Mouse (Mus musculus): ENCODE results near the gene Ano6. TPM values are rescaled to one million over a fixed set of nuclear protein-coding genes. Genes with fewer than 3 reads are reported as not detected.

The Ano6 gene
- total and polyA plus RNA-seq, 3 experiments, result 14.1 to 19.6 (median 17.3) TPM

DNA sequence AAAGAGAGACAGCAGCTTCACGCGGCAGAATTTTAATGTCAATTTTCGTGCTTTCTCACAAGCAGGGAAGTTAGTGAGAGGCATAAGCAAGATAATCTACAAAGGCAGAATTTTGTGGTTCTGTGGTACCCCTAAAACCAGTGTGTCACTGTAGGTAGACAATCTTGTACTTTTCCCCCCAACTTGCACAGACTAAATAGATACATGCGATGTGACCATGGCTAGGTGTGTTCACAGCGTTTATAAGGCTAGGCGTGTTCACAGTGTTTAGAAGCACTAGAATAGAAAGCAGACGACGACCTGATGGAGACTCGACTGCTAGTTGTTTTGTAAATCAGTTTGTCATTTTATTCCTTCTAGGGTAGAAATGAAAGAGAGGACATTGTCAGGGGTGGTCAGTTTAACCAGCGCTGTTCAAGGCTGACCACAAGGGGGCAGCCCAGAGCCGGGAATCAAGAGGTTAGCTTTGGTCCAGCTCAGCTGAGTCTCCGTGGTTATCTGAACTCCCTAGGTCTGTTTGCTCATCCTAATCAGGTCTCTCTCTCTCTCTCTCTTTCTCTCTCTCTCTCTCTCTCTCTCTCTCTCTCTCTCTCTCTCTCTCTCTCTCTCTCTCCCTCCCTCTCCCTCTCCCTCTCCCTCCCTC, 27.9 kb upstream of the Ano6 start:
- Histone ChIP-seq H3K4me1 (ENCODE audit: control insufficient read depth, insufficient read depth, low read length) (no peaks in the 10 kb centered on the region), H3K27me3 (ENCODE audit: control insufficient read depth, insufficient read depth, low read length) (no peaks in the 10 kb centered on the region), H3K79me2 (replicated peaks; ENCODE audit: control insufficient read depth, insufficient read depth, low read length) (no peaks in the 10 kb centered on the region), H3K27ac (no peak overlapping the region), H3K4me3 (no peak overlapping the region), H3K9ac (ENCODE audit: low read depth, low read length) (no peak overlapping the region), H3K36me3 (ENCODE audit: control insufficient read depth, insufficient read depth, low read length) (no peaks in the 10 kb centered on the region)
- 0 out of 2 replicates have a peak, but pooled peaks have one; percentile 63 for TF ChIP-seq EP300 (IDR thresholded peaks at IDR 0.05; ENCODE audit: insufficient read depth, low read depth, low read length)
- TF ChIP-seq POLR2A (IDR thresholded peaks at IDR 0.05; ENCODE audit: insufficient read depth, low read depth, low read length), result no peak
- TF ChIP-seq CTCF (IDR thresholded peaks at IDR 0.05), result peak; percentile 85
- WGBS, result 37% methylated on average over 12 of the region's 12 CpGs
- intact Hi-C loops (cut with DNase I), result loop anchor here (10.0 kb wide), 2 partner anchors 512 to 612 kb away; no protein-coding TSS in a partner anchor
- peak; percentile 69 to 85 for DNase-seq

- 47% methylated on average over 6 of the region's 6 CpGs for WGBS
- TF ChIP-seq EP300 (IDR thresholded peaks at IDR 0.05; ENCODE audit: insufficient read depth, low read depth, low read length) (no peak), POLR2A (IDR thresholded peaks at IDR 0.05; ENCODE audit: insufficient read depth, low read depth, low read length) (no peak), CTCF (IDR thresholded peaks at IDR 0.05) (no peak)
- intact Hi-C loops (cut with DNase I), result loop anchor here (10.0 kb wide), 2 partner anchors 511 to 611 kb away; no protein-coding TSS in a partner anchor
- DNase-seq, result no peak
- Histone ChIP-seq H3K27ac (no peak overlapping the region), H3K4me3 (no peak overlapping the region), H3K9ac (ENCODE audit: low read depth, low read length) (no peak overlapping the region), H3K4me1 (ENCODE audit: control insufficient read depth, insufficient read depth, low read length) (no peaks in the 10 kb centered on the region), H3K36me3 (ENCODE audit: control insufficient read depth, insufficient read depth, low read length) (no peaks in the 10 kb centered on the region), H3K79me2 (replicated peaks; ENCODE audit: control insufficient read depth, insufficient read depth, low read length) (no peaks in the 10 kb centered on the region), H3K27me3 (ENCODE audit: control insufficient read depth, insufficient read depth, low read length) (no peaks in the 10 kb centered on the region)
These were observed 27.2 kb upstream of the Ano6 start for GRCm38 (mm10) chr15:95763464-95763863.

DNA sequence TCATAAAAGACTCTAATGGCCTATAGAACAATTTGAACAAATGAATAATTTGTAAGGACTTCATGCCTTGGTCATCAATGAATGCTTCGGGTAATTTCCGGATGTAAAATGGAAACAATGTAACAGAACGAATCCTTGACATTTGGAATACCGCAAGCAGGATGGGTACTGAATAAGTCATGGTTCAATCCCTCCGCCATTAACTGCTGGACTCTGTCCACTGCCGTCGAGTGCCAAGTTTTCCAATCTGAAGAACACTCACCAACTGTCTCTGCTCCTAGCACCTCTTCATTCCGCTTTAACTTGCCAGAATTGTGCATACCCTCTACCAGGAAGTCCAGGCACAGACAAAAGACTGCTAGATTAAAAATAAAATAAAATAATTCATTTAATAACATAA, 25.4 kb upstream of the Ano6 start:
- Histone ChIP-seq H3K4me1 (ENCODE audit: control insufficient read depth, insufficient read depth, low read length) (no peaks in the 10 kb centered on the region), H3K36me3 (ENCODE audit: control insufficient read depth, insufficient read depth, low read length) (no peaks in the 10 kb centered on the region), H3K9ac (ENCODE audit: low read depth, low read length) (no peak overlapping the region), H3K4me3 (no peak overlapping the region), H3K27me3 (ENCODE audit: control insufficient read depth, insufficient read depth, low read length) (no peaks in the 10 kb centered on the region), H3K27ac (no peak overlapping the region), H3K79me2 (replicated peaks; ENCODE audit: control insufficient read depth, insufficient read depth, low read length) (no peaks in the 10 kb centered on the region)
- 90% methylated on average over 8 of the region's 8 CpGs for WGBS
- TF ChIP-seq EP300 (IDR thresholded peaks at IDR 0.05; ENCODE audit: insufficient read depth, low read depth, low read length) (no peak), CTCF (IDR thresholded peaks at IDR 0.05) (no peak), POLR2A (IDR thresholded peaks at IDR 0.05; ENCODE audit: insufficient read depth, low read depth, low read length) (no peak)
- intact Hi-C loops (cut with DNase I), result loop anchor here (10.0 kb wide), 2 partner anchors 510 to 610 kb away; no protein-coding TSS in a partner anchor
- DNase-seq, result no peak

DNA sequence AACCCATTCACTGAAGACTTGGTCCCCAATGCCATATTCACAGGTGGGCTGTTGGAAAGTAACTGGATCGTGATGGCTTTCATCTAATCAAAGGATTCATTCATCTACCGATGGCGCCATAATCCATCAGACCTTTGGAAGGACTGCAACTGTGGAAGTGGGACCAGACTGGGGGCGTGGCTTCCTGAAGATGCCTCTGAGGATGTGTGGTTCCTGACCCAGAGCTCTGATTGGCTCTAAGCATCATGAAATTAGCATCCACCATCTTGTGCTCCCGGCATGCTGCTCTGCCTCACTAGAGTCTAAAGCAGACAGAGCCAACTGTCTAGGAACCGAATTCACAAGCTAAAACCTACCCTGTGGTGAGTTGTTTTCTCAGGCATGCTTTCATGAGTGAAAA, 24.7 kb upstream of the Ano6 start:
- intact Hi-C loops (cut with DNase I), result loop anchor here (10.0 kb wide), 2 partner anchors 509 to 609 kb away; no protein-coding TSS in a partner anchor
- Histone ChIP-seq H3K4me1 (ENCODE audit: control insufficient read depth, insufficient read depth, low read length) (no peaks in the 10 kb centered on the region), H3K79me2 (replicated peaks; ENCODE audit: control insufficient read depth, insufficient read depth, low read length) (no peaks in the 10 kb centered on the region), H3K27ac (no peak overlapping the region), H3K36me3 (ENCODE audit: control insufficient read depth, insufficient read depth, low read length) (no peaks in the 10 kb centered on the region), H3K4me3 (no peak overlapping the region), H3K27me3 (ENCODE audit: control insufficient read depth, insufficient read depth, low read length) (no peaks in the 10 kb centered on the region), H3K9ac (ENCODE audit: low read depth, low read length) (no peak overlapping the region)
- 79% methylated on average over 6 of the region's 6 CpGs for WGBS
- DNase-seq, result no peak
- no peak for TF ChIP-seq EP300 (IDR thresholded peaks at IDR 0.05; ENCODE audit: insufficient read depth, low read depth, low read length)
- TF ChIP-seq CTCF (IDR thresholded peaks at IDR 0.05), result no peak
- TF ChIP-seq POLR2A (IDR thresholded peaks at IDR 0.05; ENCODE audit: insufficient read depth, low read depth, low read length), result no peak

- intact Hi-C loops (cut with DNase I), result loop anchor here (10.0 kb wide), 2 partner anchors 507 to 607 kb away; no protein-coding TSS in a partner anchor
- no peak overlapping the region for H3K9ac ChIP-seq (ENCODE audit: low read depth, low read length)
- no peaks in the 10 kb centered on the region for H3K27me3 ChIP-seq (ENCODE audit: control insufficient read depth, insufficient read depth, low read length)
- DNase-seq, result no peak
- TF ChIP-seq CTCF (IDR thresholded peaks at IDR 0.05), result peak; percentile 62
- no peak for TF ChIP-seq EP300 (IDR thresholded peaks at IDR 0.05; ENCODE audit: insufficient read depth, low read depth, low read length)
- H3K4me1 ChIP-seq (ENCODE audit: control insufficient read depth, insufficient read depth, low read length), result no peaks in the 10 kb centered on the region
- H3K4me3 ChIP-seq, result no peak overlapping the region
- H3K79me2 ChIP-seq (replicated peaks; ENCODE audit: control insufficient read depth, insufficient read depth, low read length), result no peaks in the 10 kb centered on the region
- no peaks in the 10 kb centered on the region for H3K36me3 ChIP-seq (ENCODE audit: control insufficient read depth, insufficient read depth, low read length)
- H3K27ac ChIP-seq, result no peak overlapping the region
- WGBS, result 61% methylated on average over 7 of the region's 7 CpGs
These were observed 22.8 kb upstream of the Ano6 start for GRCm38 (mm10) chr15:95767825-95768224.

DNA sequence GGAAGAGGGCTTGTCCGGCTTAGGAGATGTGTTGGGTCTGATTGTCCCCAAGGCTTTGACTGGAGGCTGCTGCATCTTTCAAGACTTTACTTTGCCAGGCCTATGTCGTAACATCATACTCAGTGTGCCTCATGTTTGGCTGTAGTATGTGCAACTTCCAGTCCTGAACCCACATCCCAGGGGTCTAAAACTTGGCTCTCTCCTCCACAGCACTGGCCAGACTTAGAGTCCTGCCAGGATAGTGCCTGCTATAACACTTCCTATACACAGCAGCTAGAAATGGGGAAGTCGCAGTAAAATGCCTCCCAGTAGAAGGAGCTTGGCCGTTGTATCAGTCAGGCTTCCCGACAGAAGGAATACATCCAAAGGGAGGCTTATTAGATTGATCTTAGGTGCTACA, 21.9 kb upstream of the Ano6 start:
- TF ChIP-seq CTCF (IDR thresholded peaks at IDR 0.05), result no peak
- TF ChIP-seq POLR2A (IDR thresholded peaks at IDR 0.05; ENCODE audit: insufficient read depth, low read depth, low read length), result no peak
- no peak for TF ChIP-seq EP300 (IDR thresholded peaks at IDR 0.05; ENCODE audit: insufficient read depth, low read depth, low read length)
- intact Hi-C loops (cut with DNase I), result loop anchor here (10.0 kb wide), 2 partner anchors 506 to 606 kb away; no protein-coding TSS in a partner anchor
- DNase-seq, result peak; percentile 54 to 58
- Histone ChIP-seq H3K27ac (no peak overlapping the region), H3K4me3 (no peak overlapping the region), H3K4me1 (ENCODE audit: control insufficient read depth, insufficient read depth, low read length) (no peaks in the 10 kb centered on the region), H3K27me3 (ENCODE audit: control insufficient read depth, insufficient read depth, low read length) (no peaks in the 10 kb centered on the region), H3K36me3 (ENCODE audit: control insufficient read depth, insufficient read depth, low read length) (no peaks in the 10 kb centered on the region), H3K79me2 (replicated peaks; ENCODE audit: control insufficient read depth, insufficient read depth, low read length) (no peaks in the 10 kb centered on the region), H3K9ac (ENCODE audit: low read depth, low read length) (no peak overlapping the region)
- WGBS, result 73% methylated on average over 5 of the region's 5 CpGs
